ENCODE assay signal across 9 mouse cellular contexts in genomic region chr17:66233451-66233951, GRCm38 (mm10).
A peak's percentile ranks its signal among the peaks of the same experiment; 100 is the strongest.
DNase-seq lines count a peak whose midpoint lies in the region; ATAC-seq and TF ChIP-seq lines count a peak whose summit lies in the region.
"Had no signal": no experiment of that assay in that cellular context is flagged by ENCODE, and none has a peak within 500 bp of the region (broad histone marks: within the 10 kb centered on the region; RNA-seq: fewer than 3 reads in every experiment).

No protein-coding gene starts in this region.

- H3K4me2 ChIP-seq in forebrain, embryonic 15.5 days (replicated peaks) = peak overlapping the region; percentile 23
- H3K4me2 ChIP-seq in forebrain, embryonic 12.5 days = no peak overlapping the region
- peak overlapping the region; percentile 63 for H3K4me2 ChIP-seq in heart, embryonic 16.5 days (ENCODE audit: low read depth, low read length)

- H3K27me3 ChIP-seq in forebrain, embryonic 15.5 days = no peaks in the 10 kb centered on the region
- H3K27me3 ChIP-seq in forebrain, embryonic 12.5 days = peaks cover 11% of the 10 kb centered on the region
- peaks cover 6% of the 10 kb centered on the region; the same call in 1 of the 2 replicates for H3K27me3 ChIP-seq in heart, embryonic 16.5 days (ENCODE audit: control insufficient read depth, insufficient read depth, low read length)

- ATAC-seq in forebrain, embryonic 15.5 days (replicated peaks) = peak; percentile 86
- ATAC-seq in forebrain, embryonic 12.5 days (ENCODE audit: low FRiP score) = no peak; the same call in 1 of the 2 replicates
- peak; percentile 55 for ATAC-seq in heart, embryonic 16.5 days (replicated peaks; ENCODE audit: extremely low read depth, insufficient read depth, low FRiP score)

- no peak for TF ChIP-seq POLR2A in olfactory bulb, adult 2 months (IDR thresholded peaks at IDR 0.05; ENCODE audit: insufficient read depth, low read depth, low read length)

- H3K9ac ChIP-seq in forebrain, embryonic 15.5 days (replicated peaks) = no peak overlapping the region
- H3K9ac ChIP-seq in forebrain, embryonic 12.5 days = no peak overlapping the region; the same call in 1 of the 2 replicates
- no peak overlapping the region for H3K9ac ChIP-seq in heart, embryonic 16.5 days (ENCODE audit: low read length)

- H3K4me3 ChIP-seq in forebrain, embryonic 15.5 days = no peak overlapping the region
- no peak overlapping the region for H3K4me3 ChIP-seq in forebrain, embryonic 12.5 days (replicated peaks)
- peak overlapping the region; percentile 33 for H3K4me3 ChIP-seq in heart, embryonic 16.5 days (ENCODE audit: low read length)
- H3K4me3 ChIP-seq in olfactory bulb, adult 2 months (ENCODE audit: insufficient read depth, low read depth, low read length) = 0 out of 2 replicates have a peak overlapping the region, but pooled peaks have one; percentile 13

- 52% methylated on average over 12 of the region's 12 CpGs for WGBS in forebrain, embryonic 15.5 days
- WGBS in forebrain, embryonic 12.5 days = 57% methylated on average over 12 of the region's 12 CpGs
- WGBS in heart, embryonic 16.5 days = 24% methylated on average over 12 of the region's 12 CpGs
- 29% methylated on average over 12 of the region's 12 CpGs for WGBS in olfactory bulb, adult 2 months

- no peaks in the 10 kb centered on the region for H3K36me3 ChIP-seq in forebrain, embryonic 15.5 days
- H3K36me3 ChIP-seq in forebrain, embryonic 12.5 days (replicated peaks) = no peaks in the 10 kb centered on the region
- no peaks in the 10 kb centered on the region for H3K36me3 ChIP-seq in heart, embryonic 16.5 days (ENCODE audit: control insufficient read depth, insufficient read depth)
- H3K36me3 ChIP-seq: G1E had no signal

- TF ChIP-seq CTCF in olfactory bulb, adult 2 months (IDR thresholded peaks at IDR 0.05; ENCODE audit: insufficient read depth, low read depth, low read length) = no peak

- H3K4me1 ChIP-seq in forebrain, embryonic 15.5 days = peaks cover 20% of the 10 kb centered on the region
- H3K4me1 ChIP-seq in forebrain, embryonic 12.5 days = peaks cover 13% of the 10 kb centered on the region
- H3K4me1 ChIP-seq in heart, embryonic 16.5 days (ENCODE audit: control insufficient read depth, insufficient read depth, low read length) = peaks cover 5% of the 10 kb centered on the region; the same call in 1 of the 2 replicates
- H3K4me1 ChIP-seq in olfactory bulb, adult 2 months (ENCODE audit: control insufficient read depth, insufficient read depth, low read length) = peaks cover 6% of the 10 kb centered on the region; the same call in 1 of the 2 replicates

- DNase-seq in retina, postnatal 1 day = peak; percentile 32
- DNase-seq in retina, embryonic 14.5 days (ENCODE audit: low spot score) = no peak
- no peak for DNase-seq in embryo, embryonic 9.5 days (ENCODE audit: extremely low spot score)
- no peak for DNase-seq in gastrocnemius, postnatal 25 days

- peak overlapping the region; percentile 81 for H3K27ac ChIP-seq in forebrain, embryonic 15.5 days (replicated peaks)
- no peak overlapping the region for H3K27ac ChIP-seq in forebrain, embryonic 12.5 days
- H3K27ac ChIP-seq in heart, embryonic 16.5 days (ENCODE audit: low read length) = no peak overlapping the region
- H3K27ac ChIP-seq in olfactory bulb, adult 2 months (ENCODE audit: insufficient read depth, low read depth, low read length) = no peak overlapping the region

- no peaks in the 10 kb centered on the region for H3K9me3 ChIP-seq in forebrain, embryonic 15.5 days
- H3K9me3 ChIP-seq in forebrain, embryonic 12.5 days = no peaks in the 10 kb centered on the region
- no peaks in the 10 kb centered on the region for H3K9me3 ChIP-seq in heart, embryonic 16.5 days (replicated peaks; ENCODE audit: control insufficient read depth, low read length)
- H3K9me3 ChIP-seq: G1E had no signal

Comparison
In these comparisons a context has a peak if more than half of its experiments do, and no peak if none do; other contexts are left out.
1. H3K4me3 ChIP-seq: peak in heart, embryonic 16.5 days (single experiment) and olfactory bulb, adult 2 months (single experiment); none in forebrain, embryonic 15.5 days (single experiment) and forebrain, embryonic 12.5 days (single experiment).